Mouse (Mus musculus) thymus, postnatal 14 days (tissue): ENCODE data around the gene Adat3.

Experiments
- DNase-seq: peaks from one replicate; pipeline ENCODE4 v3.0.0; 2021

The Adat3 gene

GRCm38 (mm10) chr10:80602698-80603325 lies at the start of gene Adat3, which contains the start of gene Scamp4:
Gene Adat3 (plus strand): TSS chr10:80602880.
Gene Scamp4 (plus strand): TSS chr10:80602872.
- DNase-seq, result peak; percentile 96

- DNase-seq, result no peak
Observed at GRCm38 (mm10) chr10:80553575-80553974, 49.1 kb upstream of the Adat3 start.

GRCm38 (mm10) chr10:80553997-80554396 lies 48.7 kb upstream of the Adat3 start:
- no peak for DNase-seq

GRCm38 (mm10) chr10:80557346-80557965 lies 45.2 kb upstream of the Adat3 start:
- DNase-seq, result peak; percentile 78

GRCm38 (mm10) chr10:80559431-80559830 lies 43.2 kb upstream of the Adat3 start:
- DNase-seq, result no peak

- no peak for DNase-seq
Observed at GRCm38 (mm10) chr10:80560621-80561020, 42.1 kb upstream of the Adat3 start.

- DNase-seq, result peak; percentile 95
Observed at GRCm38 (mm10) chr10:80561116-80561944, 41.4 kb upstream of the Adat3 start, which contains the start of gene Rexo1. Gene Rexo1 (minus strand): TSS chr10:80561560.

GRCm38 (mm10) chr10:80566375-80567092 lies 36.1 kb upstream of the Adat3 start:
- peak; percentile 94 for DNase-seq

GRCm38 (mm10) chr10:80568876-80569275 lies 33.8 kb upstream of the Adat3 start:
- DNase-seq, result no peak

GRCm38 (mm10) chr10:80569664-80570066 lies 33.0 kb upstream of the Adat3 start:
- DNase-seq, result peak; percentile 56

GRCm38 (mm10) chr10:80570419-80570818 lies 32.3 kb upstream of the Adat3 start:
- DNase-seq, result no peak

GRCm38 (mm10) chr10:80570871-80571836 lies 31.5 kb upstream of the Adat3 start:
- DNase-seq, result no peak

- no peak for DNase-seq
Observed at GRCm38 (mm10) chr10:80572477-80572876, 30.2 kb upstream of the Adat3 start.

GRCm38 (mm10) chr10:80573944-80574343 lies 28.7 kb upstream of the Adat3 start:
- DNase-seq, result no peak

GRCm38 (mm10) chr10:80574896-80575295 lies 27.8 kb upstream of the Adat3 start:
- no peak for DNase-seq

GRCm38 (mm10) chr10:80575925-80576324 lies 26.8 kb upstream of the Adat3 start:
- DNase-seq, result no peak

- peak; percentile 67 for DNase-seq
Observed at GRCm38 (mm10) chr10:80576351-80577194, 26.1 kb upstream of the Adat3 start.

GRCm38 (mm10) chr10:80577195-80578130 lies 25.2 kb upstream of the Adat3 start, which contains the start of gene Klf16:
Gene Klf16 (minus strand): TSS chr10:80577321.
- DNase-seq, result peak; percentile 100

- DNase-seq, result peak; percentile 91
Observed at GRCm38 (mm10) chr10:80578131-80578750, 24.4 kb upstream of the Adat3 start.
